Mouse (Mus musculus) kidney, embryonic 16.5 days (tissue): Measurements from ENCODE around the gene Rhag. TPM values are rescaled to one million over a fixed set of nuclear protein-coding genes. Genes with fewer than 3 reads are reported as not detected.
A peak's percentile ranks its signal among the peaks of the same experiment; 100 is the strongest.

Experiments
- ATAC-seq: fragments of 200-750 bp; cut with Nextera tagmentation; 2 replicates; pipeline ENCODE4 v1.8.0; 2017; ENCODE audit warnings: moderate TSS enrichment; ENCODE audit not compliant: low FRiP score, low TSS enrichment
- H3K27ac ChIP-seq: fragments of 300-500 bp; sonication (generic); 2 replicates; pipeline ENCODE4 v1.5.1; 2014; ENCODE audit warnings: low read length
- H3K27me3 ChIP-seq: fragments of 300-500 bp; sonication (generic); 2 replicates; pipeline ENCODE4 v1.6.1; 2014; ENCODE audit warnings: low read length, control low read depth, mixed read lengths; ENCODE audit not compliant: insufficient read depth
- H3K36me3 ChIP-seq: fragments of 300-500 bp; sonication (generic); 2 replicates; pipeline ENCODE4 v1.6.1; 2014; ENCODE audit warnings: low read length, control low read depth, mixed read lengths; ENCODE audit not compliant: insufficient read depth
- H3K4me1 ChIP-seq: fragments of 300-500 bp; sonication (generic); 2 replicates; pipeline ENCODE4 v1.6.1; 2014; ENCODE audit warnings: low read length, control low read depth, mixed read lengths; ENCODE audit not compliant: insufficient read depth
- H3K4me2 ChIP-seq: fragments of 300-500 bp; sonication (generic); replicated peaks from 2 replicates; pipeline ENCODE4 v1.6.1; 2014; ENCODE audit warnings: low read depth, low read length
- H3K4me3 ChIP-seq: fragments of 300-500 bp; sonication (generic); 2 replicates; pipeline ENCODE4 v1.5.1; 2014; ENCODE audit warnings: mild to moderate bottlenecking, low read length
- H3K9ac ChIP-seq: fragments of 300-500 bp; sonication (generic); replicated peaks from 2 replicates; pipeline ENCODE4 v1.6.1; 2014; ENCODE audit warnings: low read length
- H3K9me3 ChIP-seq: fragments of 300-500 bp; sonication (generic); 2 replicates; pipeline ENCODE4 v1.6.1; 2016; ENCODE audit warnings: low read length, control low read depth
- WGBS: fragments of 180-500 bp; shearing (Covaris S2); extraction: QIAGEN DNeasy Blood & Tissue Kit; methylation state at CpG from one replicate; pipeline ENCODE4 v1.1.7; 2014; 5-methylcytosine and 5-hydroxymethylcytosine counted together
- polyA plus RNA-seq: library from polyadenylated mRNA; unstranded; fragments of >200 nt; fragmentation: Nextera tagmentation; extraction: Ambion mirVana; gene quantifications from 2 replicates; pipeline ENCODE4 v1.2.1, GENCODE M21; 2015

Rhag gene
- polyA plus RNA-seq, 1 experiment from 2014 or later: 0.76 TPM

DNA sequence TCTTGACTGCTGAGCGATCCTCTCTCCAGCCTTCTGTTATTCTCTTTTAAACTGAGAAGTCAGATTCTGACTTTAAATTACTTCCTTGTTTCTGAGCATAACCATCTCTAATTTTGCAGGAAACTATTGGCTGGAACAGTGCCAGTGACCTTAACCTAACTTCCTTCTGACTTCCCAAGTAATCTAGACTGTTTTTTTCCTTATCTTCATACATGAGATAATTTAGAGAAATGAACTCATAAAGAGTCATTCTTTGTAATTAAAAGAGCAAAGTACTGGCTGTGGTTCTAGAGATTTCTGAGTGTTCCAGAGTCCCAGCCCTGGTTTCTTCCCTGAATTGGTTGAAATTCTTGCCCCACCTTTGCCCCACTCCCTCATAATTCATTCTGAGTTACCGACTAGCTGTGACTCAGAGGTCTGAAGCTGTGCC lies 62.7 kb downstream of the Rhag start:
- no peak overlapping the region for H3K27ac ChIP-seq
- no peak overlapping the region for H3K4me2 ChIP-seq
- no peak; the same call in 1 of the 2 replicates for ATAC-seq
- no peaks in the 10 kb centered on the region for H3K36me3 ChIP-seq
- WGBS: 19% methylated on average over 2 of the region's 2 CpGs
- no peaks in the 10 kb centered on the region for H3K27me3 ChIP-seq
- peaks cover 10% of the 10 kb centered on the region for H3K4me1 ChIP-seq
- H3K9me3 ChIP-seq: no peaks in the 10 kb centered on the region
- H3K9ac ChIP-seq: no peak overlapping the region
- no peak overlapping the region for H3K4me3 ChIP-seq

DNA sequence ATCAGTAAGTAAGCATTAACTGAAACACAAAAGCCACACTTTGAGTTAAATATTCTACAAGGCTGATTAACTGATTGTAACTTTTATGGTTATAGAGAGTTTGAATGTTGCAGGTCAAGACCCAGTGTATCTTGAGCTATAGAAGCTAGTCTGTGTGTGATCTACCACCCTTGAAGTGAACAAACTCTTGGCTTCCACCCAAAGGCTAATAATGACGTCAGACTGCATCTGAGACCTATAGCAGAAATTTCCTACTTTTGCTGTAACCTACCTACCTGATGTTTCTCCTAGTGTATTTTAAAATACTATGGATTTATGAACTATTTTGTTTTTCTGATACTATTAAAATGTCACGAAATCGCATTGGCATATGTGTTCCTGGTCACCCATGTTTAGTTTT lies 63.8 kb downstream of the Rhag start:
- H3K27ac ChIP-seq: no peak overlapping the region
- no peaks in the 10 kb centered on the region for H3K36me3 ChIP-seq
- no peak overlapping the region for H3K9ac ChIP-seq
- 72% methylated on average over 3 of the region's 3 CpGs for WGBS
- no peak overlapping the region for H3K4me2 ChIP-seq
- H3K4me1 ChIP-seq: peaks cover 10% of the 10 kb centered on the region
- no peak overlapping the region for H3K4me3 ChIP-seq
- no peaks in the 10 kb centered on the region for H3K9me3 ChIP-seq
- no peaks in the 10 kb centered on the region for H3K27me3 ChIP-seq
- ATAC-seq: no peak

DNA sequence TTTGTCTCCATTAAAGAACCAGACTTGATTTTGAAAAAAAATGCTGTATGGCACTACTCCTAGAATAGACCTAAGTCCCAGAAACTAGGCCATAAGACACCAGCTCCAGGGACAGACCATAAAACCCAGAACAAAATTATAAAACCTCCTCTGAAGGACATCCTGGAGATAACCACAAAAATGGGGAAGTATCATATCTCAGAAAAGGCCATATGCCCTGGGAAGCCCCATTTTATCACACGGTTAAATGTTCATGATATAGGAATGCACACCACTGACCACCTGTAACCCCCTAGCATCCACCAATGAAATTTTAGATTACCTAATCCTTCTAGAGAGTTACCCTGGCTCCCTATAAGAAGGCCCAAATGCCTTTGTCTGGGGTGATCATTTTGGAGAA lies 64.6 kb downstream of the Rhag start:
- H3K9ac ChIP-seq: no peak overlapping the region
- WGBS: 86% methylated on average over 1 of the region's 1 CpGs

DNA sequence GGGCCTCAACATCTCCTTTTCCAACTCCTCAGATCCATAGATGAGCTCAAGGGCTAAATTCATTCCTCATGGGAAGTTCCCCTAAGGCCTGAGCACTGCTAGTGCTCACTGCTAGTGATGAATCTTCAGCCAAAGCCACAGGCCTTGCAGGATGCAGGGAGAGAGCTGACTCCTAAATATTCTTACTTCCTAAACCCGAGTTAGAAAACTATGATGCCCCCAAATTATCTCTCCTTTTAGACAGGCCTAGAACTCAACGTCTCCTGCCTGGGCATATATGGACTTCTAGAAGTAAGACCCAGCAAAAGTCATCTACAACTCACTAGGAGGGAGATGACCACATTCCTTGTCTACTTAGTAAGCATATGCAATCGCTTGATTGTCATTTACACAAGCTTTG lies 66.8 kb downstream of the Rhag start:
- no peaks in the 10 kb centered on the region for H3K9me3 ChIP-seq
- H3K4me2 ChIP-seq: peak overlapping the region; percentile 82
- H3K4me3 ChIP-seq: peak overlapping the region; percentile 12; the same call in 1 of the 2 replicates
- WGBS: 48% methylated on average over 3 of the region's 3 CpGs
- H3K27me3 ChIP-seq: no peaks in the 10 kb centered on the region
- ATAC-seq: no peak
- no peak overlapping the region for H3K27ac ChIP-seq
- no peaks in the 10 kb centered on the region for H3K36me3 ChIP-seq
- no peak overlapping the region for H3K9ac ChIP-seq
- H3K4me1 ChIP-seq: peaks cover 10% of the 10 kb centered on the region

More for the DNA sequence above, 64.6 kb downstream of the Rhag start:
- Histone ChIP-seq H3K4me1 (peaks cover 10% of the 10 kb centered on the region), H3K27ac (no peak overlapping the region), H3K4me2 (no peak overlapping the region), H3K9me3 (no peaks in the 10 kb centered on the region), H3K36me3 (no peaks in the 10 kb centered on the region), H3K4me3 (no peak overlapping the region), H3K27me3 (no peaks in the 10 kb centered on the region)
- no peak for ATAC-seq

DNA sequence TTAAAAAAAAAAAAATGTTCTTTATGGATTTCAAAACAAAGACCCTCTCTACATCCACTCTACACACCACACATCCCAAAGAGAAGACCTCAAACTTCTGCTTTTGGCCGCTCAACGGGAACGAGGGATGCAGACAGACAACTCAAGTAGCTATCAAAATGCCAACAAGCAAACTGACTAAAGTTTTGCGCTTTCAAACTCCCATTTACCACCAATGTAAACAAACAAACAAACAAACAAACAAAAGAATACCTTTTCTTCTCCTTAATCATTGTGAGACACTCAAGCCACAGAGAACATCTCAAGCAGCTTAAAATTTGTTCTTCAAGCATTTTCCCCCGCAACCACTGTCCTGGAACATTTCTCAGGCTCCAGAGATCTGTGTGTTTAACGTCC lies 68.6 kb downstream of the Rhag start:
- no peak for ATAC-seq
- Histone ChIP-seq H3K36me3 (no peaks in the 10 kb centered on the region), H3K9me3 (no peaks in the 10 kb centered on the region), H3K4me3 (peak overlapping the region; percentile 77), H3K4me1 (no peaks in the 10 kb centered on the region; the same call in 1 of the 2 replicates), H3K9ac (peak overlapping the region; percentile 78), H3K27me3 (no peaks in the 10 kb centered on the region), H3K4me2 (peak overlapping the region; percentile 82), H3K27ac (no peak overlapping the region)
- WGBS: 14% methylated on average over 6 of the region's 6 CpGs

DNA sequence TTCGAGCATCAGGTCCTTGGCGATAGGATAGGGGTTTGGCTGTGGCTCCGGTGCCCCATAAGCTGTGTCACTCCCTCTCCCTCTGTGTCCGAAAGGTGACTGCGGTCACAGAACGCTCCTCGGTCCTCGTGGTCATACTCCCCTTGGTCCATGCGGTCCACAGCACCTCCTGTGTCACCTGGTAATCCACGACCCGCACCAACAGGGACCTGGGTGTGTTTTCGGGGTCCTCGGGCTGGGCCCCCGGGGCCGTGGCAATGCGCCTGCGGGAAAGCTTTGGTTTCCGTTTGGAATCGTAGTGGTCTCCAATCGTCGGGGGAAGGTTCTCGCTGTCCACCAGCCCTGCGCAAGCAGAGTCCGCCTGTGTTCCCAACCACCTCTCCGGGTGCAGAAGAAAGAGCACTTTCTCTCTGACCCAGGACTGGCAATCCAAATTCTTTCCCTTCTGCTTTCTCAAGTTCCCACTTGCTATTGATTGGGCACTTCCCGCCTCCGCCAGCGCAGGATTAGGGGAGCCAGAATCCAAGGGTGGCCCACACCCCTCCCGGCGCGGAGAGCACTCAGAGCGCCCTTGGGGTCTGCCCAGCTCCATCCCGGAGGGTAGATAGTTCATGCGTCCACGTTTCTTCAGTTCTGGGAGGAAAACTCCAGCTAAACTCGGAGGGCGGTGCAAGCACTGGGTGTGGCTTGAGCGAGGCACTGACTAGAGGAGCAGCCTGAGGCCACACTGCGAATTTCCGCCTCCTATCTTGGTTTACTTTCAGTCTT lies 69.2 kb downstream of the Rhag start, which contains the start of gene 9130008F23Rik:
TSS of gene 9130008F23Rik (minus strand) at position 636 of the 768 bp plus-strand sequence.
- Histone ChIP-seq H3K27me3 (no peaks in the 10 kb centered on the region), H3K9me3 (no peaks in the 10 kb centered on the region), H3K27ac (peak within 1 kb of the TSS; percentile 45; the same call in 1 of the 2 replicates), H3K36me3 (no peaks in the 10 kb centered on the region), H3K4me1 (no peaks in the 10 kb centered on the region; the same call in 1 of the 2 replicates), H3K4me3 (peak within 1 kb of the TSS; percentile 77), H3K4me2 (peak within 1 kb of the TSS; percentile 82), H3K9ac (peak within 1 kb of the TSS; percentile 78)
- peak; percentile 86 for ATAC-seq
- under 1% methylated on average over 40 of the region's 40 CpGs for WGBS

DNA sequence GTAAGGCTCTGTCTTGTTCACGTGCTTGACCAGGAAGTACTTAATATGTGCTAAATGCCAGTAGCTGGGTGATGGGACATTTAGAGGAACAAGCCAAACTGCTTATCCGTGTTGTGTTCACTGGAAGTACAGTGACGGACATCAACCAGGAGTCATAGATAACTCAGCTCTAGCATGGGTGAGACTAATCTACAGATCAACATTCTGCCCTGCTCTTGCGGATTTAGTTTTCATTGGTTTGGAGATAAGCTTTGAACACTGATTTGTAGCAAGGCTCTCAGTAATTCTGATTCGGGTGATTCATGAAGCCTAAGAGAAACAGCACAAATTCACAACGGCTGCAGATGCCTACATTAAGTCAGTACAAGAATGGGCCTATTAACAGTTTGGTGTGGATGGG lies 71.2 kb downstream of the Rhag start:
- H3K4me2 ChIP-seq: no peak overlapping the region
- no peaks in the 10 kb centered on the region; the same call in 1 of the 2 replicates for H3K4me1 ChIP-seq
- ATAC-seq: no peak
- H3K27me3 ChIP-seq: no peaks in the 10 kb centered on the region
- no peak overlapping the region for H3K9ac ChIP-seq
- H3K4me3 ChIP-seq: no peak overlapping the region
- H3K36me3 ChIP-seq: no peaks in the 10 kb centered on the region
- 90% methylated on average over 6 of the region's 6 CpGs for WGBS
- no peaks in the 10 kb centered on the region for H3K9me3 ChIP-seq
- H3K27ac ChIP-seq: no peak overlapping the region

DNA sequence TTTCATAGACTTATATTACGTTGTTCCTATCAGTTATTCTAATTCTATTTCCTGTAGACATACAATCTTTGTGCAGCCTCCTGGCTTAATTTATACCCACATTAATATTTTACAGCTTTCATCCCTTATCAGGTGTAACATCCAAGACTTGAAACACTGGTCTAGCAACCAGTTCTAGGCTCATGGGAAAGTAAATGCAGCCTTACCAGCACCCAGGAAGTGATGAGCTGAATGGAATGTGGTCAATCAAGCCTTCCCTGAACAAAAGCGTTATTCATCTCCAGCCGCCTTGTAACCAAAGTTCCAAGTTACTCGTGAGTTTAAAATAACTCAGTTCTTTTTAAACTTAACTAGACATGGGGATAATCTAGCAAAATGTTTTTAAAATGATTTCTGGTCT lies 74.2 kb downstream of the Rhag start:
- no peak for ATAC-seq
- Histone ChIP-seq H3K4me1 (no peaks in the 10 kb centered on the region), H3K36me3 (no peaks in the 10 kb centered on the region), H3K9me3 (no peaks in the 10 kb centered on the region), H3K27ac (no peak overlapping the region), H3K4me2 (no peak overlapping the region), H3K27me3 (no peaks in the 10 kb centered on the region), H3K9ac (no peak overlapping the region), H3K4me3 (no peak overlapping the region)
- WGBS: 79% methylated on average over 4 of the region's 4 CpGs

DNA sequence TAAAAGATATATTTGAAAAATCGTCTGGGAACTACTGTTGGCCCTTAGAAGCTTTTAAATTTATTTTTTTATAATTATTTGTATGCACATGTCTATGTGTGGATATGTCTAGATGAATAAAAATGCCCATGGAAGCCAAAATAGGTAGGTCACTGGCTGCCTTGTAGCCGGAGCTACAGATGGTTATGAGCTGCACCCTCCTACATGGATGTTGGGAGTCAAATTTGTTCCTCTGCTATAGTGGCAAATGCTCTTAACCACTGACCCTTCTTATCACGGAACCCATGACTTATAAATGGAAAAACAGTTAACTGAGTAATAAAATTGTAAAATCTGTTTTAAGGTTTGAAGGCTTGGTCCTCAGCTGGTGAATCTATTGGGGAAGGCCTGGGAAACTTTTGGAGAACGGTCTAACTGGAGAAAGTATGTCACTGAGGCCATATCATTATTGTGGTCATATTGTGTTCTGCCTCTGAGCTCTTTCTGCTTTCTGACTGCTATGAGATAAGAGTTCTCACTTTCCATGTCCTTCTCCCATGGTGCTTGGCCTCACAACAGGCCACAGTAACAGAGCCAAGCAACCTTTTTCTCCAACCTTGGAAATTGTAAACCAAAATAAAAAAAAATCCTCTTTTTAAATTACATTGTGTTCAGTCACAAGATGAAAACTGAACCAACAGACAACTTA lies 77.1 kb downstream of the Rhag start:
- WGBS: 78% methylated on average over 4 of the region's 4 CpGs
- no peaks in the 10 kb centered on the region for H3K36me3 ChIP-seq
- no peaks in the 10 kb centered on the region for H3K9me3 ChIP-seq
- H3K4me2 ChIP-seq: no peak overlapping the region
- H3K4me3 ChIP-seq: no peak overlapping the region
- no peak overlapping the region for H3K9ac ChIP-seq
- no peak for ATAC-seq
- no peaks in the 10 kb centered on the region for H3K27me3 ChIP-seq
- no peak overlapping the region for H3K27ac ChIP-seq
- no peaks in the 10 kb centered on the region for H3K4me1 ChIP-seq
